Mouse (Mus musculus) hindbrain, embryonic 14.5 days (tissue): ENCODE results near the gene Me3. TPM values are rescaled to one million over a fixed set of nuclear protein-coding genes. Genes with fewer than 3 reads are reported as not detected.

Experiments used
- ATAC-seq: fragments of 200-750 bp; cut with Nextera tagmentation; 2 replicates; pipeline ENCODE4 v1.8.0; 2017; ENCODE audit warnings: moderate number of reproducible peaks, mild to moderate bottlenecking, moderate TSS enrichment, moderate library complexity; ENCODE audit not compliant: low FRiP score
- DNase-seq: peaks from one replicate; pipeline ENCODE4 v3.0.0-alpha.2; 2015; ENCODE audit warnings: low spot score
- H3K27ac ChIP-seq: fragments of 300-500 bp; sonication (generic); 2 replicates; pipeline ENCODE4 v1.5.1; 2014; ENCODE audit warnings: mild to moderate bottlenecking, moderate library complexity
- H3K27me3 ChIP-seq: fragments of 300-500 bp; sonication (generic); 2 replicates; pipeline ENCODE4 v1.6.1; 2014; ENCODE audit warnings: mild to moderate bottlenecking, low read length, mixed read lengths; ENCODE audit not compliant: control insufficient read depth, insufficient read depth
- H3K36me3 ChIP-seq: fragments of 300-500 bp; sonication (generic); replicated peaks from 2 replicates; pipeline ENCODE4 v1.6.1; 2014; ENCODE audit not compliant: control insufficient read depth, insufficient read depth
- H3K4me1 ChIP-seq: fragments of 300-500 bp; sonication (generic); replicated peaks from 2 replicates; pipeline ENCODE4 v1.6.1; 2014; ENCODE audit warnings: antibody characterized with exemption, low read length, mixed read lengths; ENCODE audit not compliant: control insufficient read depth, insufficient read depth
- H3K4me2 ChIP-seq: fragments of 300-500 bp; sonication (generic); replicated peaks from 2 replicates; pipeline ENCODE4 v1.6.1; 2014; ENCODE audit warnings: mild to moderate bottlenecking, moderate library complexity
- H3K4me3 ChIP-seq: fragments of 300-500 bp; sonication (generic); replicated peaks from 2 replicates; pipeline ENCODE4 v1.5.1; 2014; ENCODE audit warnings: mild to moderate bottlenecking, low read length
- H3K9ac ChIP-seq: fragments of 300-500 bp; sonication (generic); 2 replicates; pipeline ENCODE4 v1.6.1; 2014
- H3K9me3 ChIP-seq: fragments of 300-500 bp; sonication (generic); 2 replicates; pipeline ENCODE4 v1.6.1; 2016; ENCODE audit warnings: low read length; ENCODE audit not compliant: control insufficient read depth
- WGBS: fragments of 180-500 bp; shearing (Covaris S2); extraction: QIAGEN DNeasy Blood & Tissue Kit; methylation state at CpG from one replicate; pipeline ENCODE4 v1.1.7; 2014; 5-methylcytosine and 5-hydroxymethylcytosine counted together
- polyA plus RNA-seq: library from polyadenylated mRNA; unstranded; fragments of >200 nt; fragmentation: Nextera tagmentation; extraction: Ambion mirVana; gene quantifications from 2 replicates; pipeline ENCODE4 v1.2.1, GENCODE M21; 2014

Me3 gene
- polyA plus RNA-seq, 1 experiment from 2014 or later = 12.2 TPM

- Histone ChIP-seq H3K27me3 (no peaks in the 10 kb centered on the region), H3K27ac (no peak overlapping the region), H3K36me3 (no peaks in the 10 kb centered on the region), H3K4me3 (no peak overlapping the region), H3K9ac (no peak overlapping the region), H3K4me2 (no peak overlapping the region), H3K4me1 (no peaks in the 10 kb centered on the region), H3K9me3 (no peaks in the 10 kb centered on the region)
- WGBS = 88% methylated on average over 4 of the region's 4 CpGs
- DNase-seq (no peak), ATAC-seq (no peak)
Measured at GRCm38 (mm10) chr7:89623331-89623730, 8.9 kb upstream of the Me3 start.

GRCm38 (mm10) chr7:89627393-89627792, 4.8 kb upstream of the Me3 start:
- no peak overlapping the region for H3K4me2 ChIP-seq
- no peak for DNase-seq
- H3K4me3 ChIP-seq = no peak overlapping the region
- H3K27ac ChIP-seq = no peak overlapping the region
- no peaks in the 10 kb centered on the region for H3K4me1 ChIP-seq
- H3K9ac ChIP-seq = no peak overlapping the region
- peaks cover 7% of the 10 kb centered on the region; the same call in 1 of the 2 replicates for H3K27me3 ChIP-seq
- no peak for ATAC-seq
- H3K9me3 ChIP-seq = no peaks in the 10 kb centered on the region
- no peaks in the 10 kb centered on the region for H3K36me3 ChIP-seq

GRCm38 (mm10) chr7:89628006-89628405, 4.2 kb upstream of the Me3 start:
- WGBS = 7% methylated on average over 2 of the region's 2 CpGs
- Histone ChIP-seq H3K27ac (no peak overlapping the region), H3K9me3 (no peaks in the 10 kb centered on the region), H3K4me3 (no peak overlapping the region), H3K9ac (no peak overlapping the region), H3K4me2 (no peak overlapping the region), H3K27me3 (peaks cover 7% of the 10 kb centered on the region; the same call in 1 of the 2 replicates), H3K4me1 (no peaks in the 10 kb centered on the region), H3K36me3 (no peaks in the 10 kb centered on the region)
- DNase-seq (no peak), ATAC-seq (no peak)

- 33% methylated on average over 4 of the region's 4 CpGs for WGBS
- Histone ChIP-seq H3K36me3 (no peaks in the 10 kb centered on the region), H3K4me3 (no peak overlapping the region), H3K27me3 (peaks cover 7% of the 10 kb centered on the region; the same call in 1 of the 2 replicates), H3K9ac (no peak overlapping the region), H3K27ac (no peak overlapping the region), H3K4me2 (no peak overlapping the region), H3K9me3 (no peaks in the 10 kb centered on the region), H3K4me1 (no peaks in the 10 kb centered on the region)
- ATAC-seq (no peak), DNase-seq (no peak)
Measured at GRCm38 (mm10) chr7:89629006-89629405, 3.2 kb upstream of the Me3 start.

DNA sequence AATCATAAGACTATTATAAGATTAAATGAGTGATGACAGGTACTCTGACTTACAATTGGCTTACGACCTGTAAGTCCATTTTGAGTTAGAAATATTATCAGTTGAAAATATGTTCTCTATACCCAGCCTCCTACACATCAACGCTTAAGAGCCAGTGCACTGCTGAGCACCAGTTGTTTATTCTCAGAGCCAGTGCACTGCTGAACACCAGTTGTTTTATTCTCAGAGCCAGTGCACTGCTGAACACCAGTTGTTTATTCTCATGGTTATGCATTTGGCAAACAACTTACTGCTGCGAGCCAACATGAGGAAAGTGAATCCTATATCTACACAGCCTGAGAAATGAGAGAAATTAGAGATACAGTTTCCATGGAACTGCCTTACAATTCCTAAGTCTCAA, 2.3 kb upstream of the Me3 start:
- Histone ChIP-seq H3K9ac (no peak overlapping the region), H3K36me3 (no peaks in the 10 kb centered on the region), H3K4me3 (no peak overlapping the region), H3K4me1 (no peaks in the 10 kb centered on the region), H3K27ac (no peak overlapping the region), H3K4me2 (no peak overlapping the region), H3K27me3 (peaks cover 7% of the 10 kb centered on the region; the same call in 1 of the 2 replicates), H3K9me3 (no peaks in the 10 kb centered on the region)
- ATAC-seq = no peak
- WGBS = 84% methylated on average over 3 of the region's 3 CpGs
- no peak for DNase-seq

- WGBS = 79% methylated on average over 3 of the region's 3 CpGs
Measured at GRCm38 (mm10) chr7:89630796-89631195, 1.4 kb upstream of the Me3 start.

GRCm38 (mm10) chr7:89640533-89640932, 8.3 kb downstream of the Me3 start:
- Histone ChIP-seq H3K9ac (no peak overlapping the region), H3K4me3 (no peak overlapping the region), H3K9me3 (no peaks in the 10 kb centered on the region), H3K36me3 (no peaks in the 10 kb centered on the region), H3K27ac (no peak overlapping the region), H3K4me1 (no peaks in the 10 kb centered on the region), H3K4me2 (no peak overlapping the region), H3K27me3 (no peaks in the 10 kb centered on the region)
- DNase-seq (no peak), ATAC-seq (no peak)
- 91% methylated on average over 6 of the region's 6 CpGs for WGBS

More at GRCm38 (mm10) chr7:89630796-89631195, 1.4 kb upstream of the Me3 start:
- H3K4me2 ChIP-seq = no peak overlapping the region
- no peak overlapping the region for H3K27ac ChIP-seq
- no peaks in the 10 kb centered on the region for H3K4me1 ChIP-seq
- H3K9ac ChIP-seq = no peak overlapping the region
- ATAC-seq (no peak), DNase-seq (no peak)
- no peaks in the 10 kb centered on the region for H3K36me3 ChIP-seq
- H3K4me3 ChIP-seq = no peak overlapping the region
- no peaks in the 10 kb centered on the region for H3K9me3 ChIP-seq
- peaks cover 7% of the 10 kb centered on the region; the same call in 1 of the 2 replicates for H3K27me3 ChIP-seq

- ATAC-seq (no peak), DNase-seq (no peak)
- 82% methylated on average over 8 of the region's 8 CpGs for WGBS
Measured at GRCm38 (mm10) chr7:89640944-89641661, 8.9 kb downstream of the Me3 start.

DNA sequence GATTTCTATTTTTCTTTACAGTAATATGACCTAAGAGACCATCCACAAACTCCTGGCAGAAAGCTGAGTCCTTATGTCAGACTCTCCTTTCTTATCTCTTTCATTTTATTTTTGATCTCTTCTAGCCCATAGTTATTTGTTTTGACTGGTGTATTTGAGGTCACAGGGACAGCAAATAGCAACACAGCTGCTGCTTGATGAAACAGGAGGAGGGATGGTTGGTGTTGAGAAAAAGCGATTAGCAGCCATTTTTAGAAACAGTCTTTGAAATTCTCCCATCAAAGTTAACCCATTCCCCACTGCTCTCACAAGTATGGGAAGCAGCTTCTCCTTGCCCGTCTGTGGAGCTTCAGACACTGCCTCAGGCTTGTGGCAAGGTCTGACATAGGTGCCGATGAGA, 12.8 kb downstream of the Me3 start:
- Histone ChIP-seq H3K9me3 (no peaks in the 10 kb centered on the region), H3K4me2 (no peak overlapping the region), H3K9ac (no peak overlapping the region), H3K36me3 (no peaks in the 10 kb centered on the region), H3K4me1 (no peaks in the 10 kb centered on the region), H3K4me3 (no peak overlapping the region), H3K27ac (no peak overlapping the region), H3K27me3 (no peaks in the 10 kb centered on the region)
- 86% methylated on average over 3 of the region's 3 CpGs for WGBS
- DNase-seq (no peak), ATAC-seq (no peak)

More at GRCm38 (mm10) chr7:89640944-89641661, 8.9 kb downstream of the Me3 start:
- Histone ChIP-seq H3K9ac (no peak overlapping the region), H3K4me1 (no peaks in the 10 kb centered on the region), H3K4me2 (no peak overlapping the region), H3K4me3 (no peak overlapping the region), H3K27me3 (no peaks in the 10 kb centered on the region), H3K36me3 (no peaks in the 10 kb centered on the region), H3K27ac (no peak overlapping the region), H3K9me3 (no peaks in the 10 kb centered on the region)

DNA sequence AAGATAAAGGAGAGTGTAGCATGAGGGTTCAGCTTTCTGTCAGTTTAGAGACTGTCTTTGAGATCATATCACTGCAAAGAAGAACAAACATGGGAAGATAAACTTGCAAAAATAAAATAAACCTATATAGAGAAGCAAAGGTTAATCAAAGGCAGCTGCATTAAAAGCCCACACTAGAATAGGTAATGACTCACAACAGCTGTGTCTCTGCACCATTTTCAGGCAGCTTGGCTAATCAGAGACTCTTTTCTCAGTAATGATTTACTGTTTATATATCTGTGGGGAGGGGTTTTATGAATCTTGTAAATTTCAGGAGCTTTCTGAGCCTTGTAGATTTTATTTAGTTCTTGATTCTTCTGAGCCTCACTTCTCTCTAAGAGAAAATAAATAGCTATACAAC, 15.7 kb downstream of the Me3 start:
- no peaks in the 10 kb centered on the region for H3K9me3 ChIP-seq
- DNase-seq (no peak), ATAC-seq (no peak)
- no peaks in the 10 kb centered on the region for H3K4me1 ChIP-seq
- no peak overlapping the region for H3K27ac ChIP-seq
- no peak overlapping the region for H3K4me3 ChIP-seq
- no peaks in the 10 kb centered on the region for H3K27me3 ChIP-seq
- no peak overlapping the region for H3K4me2 ChIP-seq
- no peak overlapping the region for H3K9ac ChIP-seq
- H3K36me3 ChIP-seq = no peaks in the 10 kb centered on the region
